In genomic region chr13:73019181-73019580, GRCm38 (mm10) we compare ENCODE assay signal across 19 mouse cellular contexts.
"Had no signal": no experiment of that assay in that cellular context is flagged by ENCODE, and none has a peak within 500 bp of the region (broad histone marks: within the 10 kb centered on the region; RNA-seq: fewer than 3 reads in every experiment).

No protein-coding gene starts in this region.

- H3K9ac ChIP-seq: liver, embryonic 13.5 days; liver, embryonic 15.5 days; liver, postnatal 0 days; lung, embryonic 15.5 days; midbrain, embryonic 13.5 days; neural tube, embryonic 12.5 days; stomach, embryonic 15.5 days had no signal

- ATAC-seq: liver, postnatal 0 days; lung, postnatal 0 days; midbrain, embryonic 13.5 days; midbrain, embryonic 16.5 days had no signal

- H3K9me3 ChIP-seq: liver, embryonic 13.5 days; liver, embryonic 15.5 days; lung, embryonic 15.5 days; midbrain, embryonic 13.5 days; neural tube, embryonic 12.5 days; stomach, embryonic 15.5 days had no signal

- H3K4me1 ChIP-seq: liver, embryonic 13.5 days; liver, embryonic 15.5 days; lung, embryonic 15.5 days; megakaryocyte, embryonic 14.5 days; neural tube, embryonic 12.5 days; stomach, embryonic 15.5 days had no signal

- H3K4me3 ChIP-seq: liver, embryonic 13.5 days; liver, embryonic 15.5 days; lung, embryonic 15.5 days; megakaryocyte, embryonic 14.5 days; midbrain, embryonic 13.5 days; neural tube, embryonic 12.5 days; stomach, embryonic 15.5 days had no signal

- DNase-seq: liver, embryonic 13.5 days; liver, postnatal 0 days; lung, adult 2 months; lung, postnatal 14 days; lung, postnatal 36 days; right cerebral cortex, postnatal 14 days; thymus, adult 2 months; thymus, postnatal 25 days; thymus, postnatal 4 days had no signal

- H3K27me3 ChIP-seq: liver, embryonic 13.5 days; liver, embryonic 15.5 days; lung, embryonic 15.5 days; megakaryocyte, embryonic 14.5 days; neural tube, embryonic 12.5 days; stomach, embryonic 15.5 days had no signal

- H3K27ac ChIP-seq: liver, embryonic 13.5 days; liver, embryonic 15.5 days; lung, embryonic 15.5 days; macrophage; midbrain, embryonic 13.5 days; neural tube, embryonic 12.5 days; stomach, embryonic 15.5 days; stomach, postnatal 0 days had no signal

- H3K36me3 ChIP-seq: liver, embryonic 13.5 days; liver, embryonic 15.5 days; lung, embryonic 15.5 days; midbrain, embryonic 13.5 days; neural tube, embryonic 12.5 days; stomach, embryonic 15.5 days had no signal

- H3K4me2 ChIP-seq: liver, embryonic 13.5 days; liver, embryonic 15.5 days; lung, embryonic 15.5 days; midbrain, embryonic 13.5 days; neural tube, embryonic 12.5 days; stomach, embryonic 15.5 days had no signal
